Mouse (Mus musculus): ENCODE measurements at regions not wholly inside any gene's neighbourhood (a gene's known extent, or its start where the extent isn't known, plus 50 kb on each side); places are given as distances from the start of the nearest gene placed in this dataset.
A peak's percentile ranks its signal among the peaks of the same experiment; 100 is the strongest.

DNA sequence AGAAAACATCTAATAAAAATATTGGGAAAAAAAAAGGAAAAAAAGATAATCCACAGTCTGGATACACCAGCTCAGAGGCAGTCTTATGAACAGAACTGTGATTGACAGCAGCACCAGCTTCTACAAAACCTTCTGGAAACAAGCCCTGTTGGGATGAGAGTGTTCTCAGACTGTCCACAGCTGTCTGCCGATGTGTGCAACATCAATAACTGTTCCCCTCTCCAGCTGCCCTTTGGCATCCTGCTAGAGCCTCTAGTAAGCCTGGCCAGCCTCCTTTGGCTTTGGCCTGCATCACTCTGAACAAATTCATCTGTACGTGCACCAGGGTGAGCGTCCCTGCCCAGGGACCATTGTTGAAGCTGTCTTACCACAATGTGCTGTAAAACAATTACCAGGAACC lies 137.0 kb upstream of the Irs2 start:
- DNase-seq: no peak

DNA sequence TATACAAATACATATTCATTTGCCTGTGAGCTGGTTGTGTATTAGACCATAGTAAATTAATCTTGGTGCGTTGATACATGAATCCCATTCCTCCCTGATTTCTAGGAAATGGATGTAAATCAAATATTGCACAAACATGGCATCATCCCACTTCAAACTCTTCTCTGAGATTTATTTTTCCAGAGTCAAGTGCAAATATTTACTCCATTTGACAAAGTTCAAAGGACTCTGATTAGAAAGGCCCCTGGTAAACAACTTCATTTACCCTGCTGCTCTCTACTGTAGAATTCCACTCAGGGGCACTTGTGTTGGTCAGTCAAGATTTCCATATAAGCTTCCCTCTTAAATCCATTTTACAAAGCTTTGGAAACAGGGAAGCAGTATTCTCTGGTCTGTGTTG lies 132.3 kb upstream of the Irs2 start:
- no peak for DNase-seq

DNA sequence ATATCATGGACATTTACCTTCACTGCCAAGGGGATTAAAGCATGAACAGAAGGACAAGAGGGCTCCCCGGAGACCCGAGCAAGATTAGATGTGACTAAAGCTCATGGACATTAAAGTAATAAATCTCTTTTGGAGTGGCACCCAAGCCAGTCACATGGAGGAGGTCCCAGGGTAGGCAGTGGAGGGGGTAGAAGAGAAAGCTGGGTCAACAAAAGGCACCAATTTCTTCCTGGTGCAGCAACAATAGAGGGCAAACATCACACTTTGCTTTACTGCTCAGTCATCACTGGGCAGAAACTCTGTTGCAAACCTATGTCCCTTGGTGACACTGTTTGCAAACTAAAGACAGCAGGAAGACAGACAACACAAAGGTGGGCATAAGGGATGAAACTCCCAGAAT lies 131.0 kb upstream of the Irs2 start:
- DNase-seq: no peak

DNA sequence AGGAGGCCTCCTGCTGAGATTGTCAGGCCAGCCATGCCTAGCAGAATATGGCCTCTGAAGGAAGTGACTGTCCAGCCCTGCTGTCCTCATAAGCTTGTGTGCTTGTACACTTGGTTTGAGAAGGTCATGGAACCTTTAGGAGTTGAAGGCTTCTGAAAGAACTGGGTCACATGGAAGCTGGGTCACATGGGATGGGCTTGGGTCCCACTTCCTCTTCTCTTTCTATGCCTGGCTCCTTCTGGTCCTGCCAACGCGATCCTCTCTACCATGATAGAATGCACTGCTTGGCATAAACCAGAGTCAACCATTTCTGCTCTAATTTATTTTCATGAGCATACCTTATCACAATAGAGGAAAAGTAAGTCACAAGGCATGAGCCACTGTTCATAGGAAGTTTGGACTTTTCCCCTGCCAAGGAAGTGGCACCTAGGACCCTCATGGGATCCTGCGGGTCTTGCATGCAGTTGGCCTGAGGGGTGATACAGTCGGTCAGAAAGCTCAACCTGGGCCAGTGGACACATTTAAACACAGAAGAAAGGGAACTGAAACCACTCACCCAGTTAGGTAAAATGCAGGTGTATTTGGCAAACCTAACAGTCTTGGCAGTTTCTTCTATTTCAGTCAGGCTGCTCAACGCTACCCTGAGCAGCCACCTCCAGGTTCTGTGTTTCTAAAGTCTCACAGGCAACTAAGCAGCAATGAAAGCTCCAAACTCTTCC lies 130.2 kb upstream of the Irs2 start:
- no peak for DNase-seq

DNA sequence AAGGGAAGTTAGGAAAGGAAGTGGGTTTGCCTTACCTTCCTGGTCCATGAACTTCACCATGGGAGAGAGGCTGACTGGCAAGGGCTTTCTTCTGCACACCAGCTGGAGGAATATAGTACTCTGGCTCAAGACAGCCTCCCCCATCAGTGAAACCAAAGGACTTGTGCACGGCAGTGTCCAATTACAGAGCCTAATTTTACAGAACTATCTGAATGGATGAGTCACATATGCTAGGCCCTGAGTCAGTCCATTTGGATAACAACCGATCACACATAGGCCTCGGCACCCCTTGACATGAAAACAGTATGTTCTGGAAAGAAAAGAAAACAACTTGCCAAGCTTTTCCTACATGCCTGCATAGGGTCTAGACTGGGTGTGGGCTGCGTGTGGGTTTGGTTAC lies 128.3 kb upstream of the Irs2 start:
- no peak for DNase-seq

DNA sequence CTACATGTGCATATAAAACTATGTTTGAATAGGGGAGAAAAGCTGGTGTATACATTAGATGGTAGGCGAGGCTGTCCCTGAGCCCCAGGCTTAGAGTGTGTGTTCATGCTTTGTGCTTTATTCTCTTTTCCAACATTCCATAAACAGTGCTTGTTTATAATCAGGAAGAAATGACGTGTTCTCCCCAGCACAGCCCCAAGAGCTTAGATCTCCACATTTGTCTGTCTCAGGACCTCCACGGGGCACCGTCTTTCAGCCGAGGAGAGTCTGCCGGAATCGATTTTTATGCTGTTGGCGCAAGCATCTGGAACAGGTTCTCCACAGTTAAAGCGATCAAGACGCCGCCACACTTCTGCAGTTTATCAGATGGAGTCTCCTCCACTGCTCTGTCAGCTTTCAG lies 126.9 kb upstream of the Irs2 start:
- DNase-seq: no peak

DNA sequence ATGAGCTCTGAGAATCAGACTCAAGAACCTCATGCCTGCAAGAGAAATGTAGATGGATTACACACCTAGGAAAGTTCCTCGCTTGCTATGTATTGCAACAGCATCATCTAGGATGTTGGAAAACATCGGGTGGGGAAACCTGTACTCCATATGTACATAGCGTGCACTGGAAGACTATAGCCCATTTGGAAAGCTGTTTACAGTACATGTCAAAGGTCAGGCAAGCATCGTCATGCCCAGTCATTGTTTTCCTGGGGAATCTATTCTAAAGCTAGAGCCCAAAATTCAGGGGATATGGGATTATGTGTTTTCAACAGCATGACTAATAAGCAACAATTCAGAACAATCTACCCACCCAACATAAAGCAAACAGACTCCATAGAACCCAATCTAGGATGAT lies 126.3 kb upstream of the Irs2 start:
- no peak for DNase-seq

DNA sequence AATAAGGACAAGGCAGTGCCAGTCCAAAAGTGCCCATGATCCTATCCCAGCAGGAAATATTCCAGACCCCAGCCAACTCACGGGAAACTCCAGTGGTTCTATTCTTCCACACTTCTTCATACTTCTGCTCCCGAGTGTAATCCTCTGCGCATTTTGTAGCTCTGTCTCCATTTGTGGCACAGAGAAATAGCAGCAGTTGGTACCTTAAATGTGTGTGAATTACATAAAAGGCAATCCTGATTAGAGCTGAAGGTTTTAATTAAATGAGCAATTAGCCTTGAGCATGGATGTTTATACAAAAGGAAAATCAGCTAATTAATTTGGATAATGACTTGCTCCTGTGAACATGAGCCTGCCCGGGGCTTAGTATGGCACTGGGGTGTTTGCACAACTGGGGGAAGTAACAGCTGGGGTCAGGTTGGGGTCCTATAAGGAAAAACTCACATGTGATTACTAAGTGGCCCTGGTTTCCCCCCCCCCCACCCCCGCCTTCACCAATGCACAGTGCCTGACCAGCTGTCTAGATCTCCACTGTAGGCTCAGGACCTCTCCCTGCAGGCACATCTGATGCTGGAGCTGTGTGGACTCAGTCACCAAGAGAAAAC lies 110.9 kb upstream of the Irs2 start:
- DNase-seq: no peak

DNA sequence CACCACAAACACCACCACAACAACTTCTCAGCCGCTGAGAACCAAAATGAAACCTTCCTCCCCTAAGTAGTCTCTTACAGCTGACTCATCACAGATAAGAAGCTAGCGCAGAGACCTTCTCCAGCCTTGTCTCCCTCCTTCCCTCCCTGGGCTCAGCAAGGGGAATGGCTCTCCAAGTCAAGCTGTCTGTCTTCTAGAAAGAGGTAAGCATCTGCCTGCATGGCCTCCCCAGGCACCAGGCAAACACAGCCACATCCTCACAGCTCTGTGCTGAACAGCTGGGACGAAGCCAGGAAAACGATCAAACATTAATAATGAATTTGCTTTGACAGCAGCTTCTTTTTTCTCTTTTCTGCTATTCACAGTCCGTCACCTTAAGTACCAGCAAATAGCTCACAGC lies 108.3 kb upstream of the Irs2 start:
- no peak for DNase-seq

DNA sequence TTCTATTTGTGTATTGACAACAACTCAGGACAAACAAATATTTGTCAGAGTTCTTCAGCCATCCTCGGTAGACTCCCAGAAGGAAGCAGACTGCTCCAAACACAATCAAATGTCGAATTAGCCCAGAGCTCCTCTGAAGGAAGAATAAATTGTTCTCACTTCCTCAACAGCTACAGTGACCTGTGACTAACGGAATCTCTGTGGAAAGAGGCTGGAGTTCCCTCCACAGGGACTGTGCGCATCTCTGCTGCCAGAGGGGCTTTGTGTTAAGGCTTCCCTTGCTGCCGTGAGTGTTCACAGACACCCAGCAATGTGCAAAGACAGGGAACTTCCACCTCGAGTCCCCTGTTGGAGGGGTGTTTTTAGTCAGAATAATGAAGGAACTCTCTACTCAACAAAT lies 107.0 kb upstream of the Irs2 start:
- no peak for DNase-seq

DNA sequence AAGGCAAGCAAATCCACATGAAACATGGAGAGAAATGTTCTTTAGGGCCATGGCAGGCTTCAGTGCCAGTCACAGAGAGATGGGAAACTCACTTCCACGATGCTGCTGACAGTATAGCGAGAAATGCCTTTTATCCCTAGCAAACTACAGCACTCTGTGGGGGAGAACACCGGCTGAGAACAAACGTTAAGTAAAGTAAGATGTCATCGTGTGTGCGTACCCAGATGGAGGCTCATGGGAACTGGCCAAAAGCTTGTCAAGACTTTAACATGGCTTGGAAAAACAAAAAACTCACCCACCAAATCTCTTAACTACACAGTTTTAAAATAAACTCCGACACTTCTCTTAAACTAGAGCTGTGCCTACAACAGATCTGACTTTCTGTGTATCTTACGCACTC lies 106.3 kb upstream of the Irs2 start:
- no peak for DNase-seq

DNA sequence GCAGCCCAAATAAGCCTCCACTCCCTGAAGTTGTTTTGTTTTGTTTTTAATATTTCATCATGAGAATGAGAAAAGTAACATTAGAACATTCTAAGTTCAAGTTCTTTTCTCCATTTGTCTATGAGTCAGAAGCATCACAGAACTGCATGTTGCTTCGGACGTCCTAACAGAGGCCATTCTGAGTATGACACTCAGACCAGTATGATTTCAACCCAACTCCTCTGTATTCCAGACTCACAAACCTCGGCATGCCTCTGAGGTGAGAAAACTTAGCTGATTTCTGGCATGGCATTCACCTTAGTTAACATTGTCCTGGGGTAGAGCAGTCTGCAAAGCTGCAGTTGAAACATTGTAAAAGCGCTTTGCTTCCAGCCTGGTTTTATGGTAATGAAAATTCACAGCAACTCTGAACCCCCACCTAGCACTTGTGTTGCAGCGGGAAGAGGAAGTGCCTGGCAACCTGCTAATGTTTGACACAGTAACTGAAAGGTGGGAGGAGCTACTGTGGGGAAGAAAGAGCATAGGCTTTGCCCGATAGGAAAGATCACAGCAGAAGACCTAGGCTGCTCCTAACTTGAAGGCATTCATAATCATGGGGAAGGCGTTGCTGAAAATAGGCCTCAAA lies 104.8 kb upstream of the Irs2 start:
- no peak for DNase-seq

DNA sequence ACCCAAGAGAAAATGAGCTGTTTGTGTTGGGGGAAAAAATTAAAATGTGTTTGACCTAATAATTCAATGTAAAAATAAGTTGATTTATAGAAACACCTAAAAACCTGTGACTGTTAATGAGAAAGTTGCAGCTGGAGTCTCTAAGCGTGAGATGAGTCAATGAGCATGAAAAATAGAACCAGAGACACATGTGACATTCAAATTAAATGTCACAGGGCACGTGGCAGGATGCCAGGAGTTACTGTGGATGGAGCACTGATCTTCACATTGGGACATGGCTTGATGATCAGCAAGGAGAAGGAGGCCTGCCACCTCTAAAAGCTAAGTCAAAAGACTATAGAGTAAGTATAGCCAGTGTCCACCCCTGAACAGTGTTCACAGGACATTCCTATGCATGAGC lies 103.7 kb upstream of the Irs2 start:
- no peak for DNase-seq

DNA sequence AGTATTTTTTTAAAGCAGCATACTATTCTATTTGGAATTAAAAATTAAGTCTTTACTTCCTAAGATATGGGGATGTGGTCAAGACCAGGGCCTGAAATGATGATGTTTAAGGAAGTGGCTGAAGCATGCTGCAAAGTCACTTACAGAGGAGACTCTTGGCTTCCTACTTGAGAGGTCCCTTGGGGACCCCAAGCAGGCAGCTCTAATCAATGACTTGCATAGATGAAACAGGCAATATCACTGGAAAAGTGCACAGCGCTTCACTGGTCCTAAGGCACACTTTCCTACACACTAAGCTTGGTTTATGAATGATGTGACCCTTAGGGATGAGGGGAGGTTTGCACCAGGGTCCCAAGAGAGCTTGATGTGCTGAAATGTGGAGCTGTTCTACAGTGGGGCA lies 99.2 kb upstream of the Irs2 start:
- DNase-seq: no peak

DNA sequence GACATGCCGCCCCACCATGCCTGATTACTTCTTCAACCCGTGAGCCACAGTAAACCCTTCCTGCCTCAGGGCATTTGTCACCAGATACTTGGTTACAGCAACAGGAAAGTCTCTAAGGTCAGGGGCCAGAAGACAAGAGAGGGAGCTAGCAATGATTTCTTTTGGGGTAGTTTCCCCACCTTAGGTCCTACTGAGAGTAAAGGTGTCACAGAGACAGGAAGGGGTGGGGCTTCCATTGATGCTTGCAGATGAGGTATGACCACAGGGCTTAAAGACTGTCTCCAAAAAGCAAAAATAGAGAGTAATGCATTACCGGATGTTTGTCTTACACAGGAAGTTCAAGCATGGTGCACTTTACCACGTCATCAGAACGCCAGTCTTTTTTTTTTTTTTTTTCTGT lies 98.8 kb upstream of the Irs2 start:
- DNase-seq: no peak

DNA sequence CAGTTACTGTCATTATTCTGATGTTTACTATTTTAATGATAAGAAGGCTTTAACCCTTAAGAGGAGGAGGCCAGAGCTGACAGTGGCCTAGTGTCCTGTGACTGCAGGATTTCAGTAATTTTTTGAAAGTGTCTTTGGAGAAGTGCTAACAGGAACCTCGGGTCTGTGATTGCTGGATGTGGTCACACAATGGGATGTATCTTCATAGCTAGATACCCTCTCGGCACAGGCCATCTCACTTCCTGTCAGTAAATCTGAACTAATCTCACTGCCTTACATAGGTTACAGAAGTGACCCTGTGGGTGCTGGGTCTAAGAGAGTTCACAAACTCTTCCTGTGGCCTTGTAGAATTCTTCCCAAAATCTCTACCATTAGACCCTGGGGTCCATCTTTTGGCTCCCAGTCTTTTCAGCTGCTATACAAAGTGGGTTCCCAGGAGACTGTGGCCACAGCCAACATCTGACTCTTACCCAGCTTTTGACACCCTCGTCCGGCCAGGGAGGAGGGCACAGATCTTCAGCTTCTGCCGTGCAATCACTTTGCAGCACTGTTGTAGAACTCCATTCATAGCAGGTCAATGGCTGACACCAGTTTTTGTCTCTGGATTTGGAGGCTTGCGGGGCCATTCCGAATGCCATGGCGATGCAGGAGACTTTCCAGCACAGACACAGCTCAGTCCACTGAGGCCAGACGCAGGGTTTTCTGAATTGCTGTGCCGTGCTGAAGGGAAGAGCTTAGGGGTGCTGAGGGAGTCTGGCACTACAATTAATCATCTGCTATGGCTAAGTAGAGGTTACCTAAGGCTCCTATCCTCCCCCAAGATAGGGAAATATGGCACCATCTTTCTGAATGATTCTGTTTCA lies 95.7 kb upstream of the Irs2 start:
- no peak for DNase-seq

DNA sequence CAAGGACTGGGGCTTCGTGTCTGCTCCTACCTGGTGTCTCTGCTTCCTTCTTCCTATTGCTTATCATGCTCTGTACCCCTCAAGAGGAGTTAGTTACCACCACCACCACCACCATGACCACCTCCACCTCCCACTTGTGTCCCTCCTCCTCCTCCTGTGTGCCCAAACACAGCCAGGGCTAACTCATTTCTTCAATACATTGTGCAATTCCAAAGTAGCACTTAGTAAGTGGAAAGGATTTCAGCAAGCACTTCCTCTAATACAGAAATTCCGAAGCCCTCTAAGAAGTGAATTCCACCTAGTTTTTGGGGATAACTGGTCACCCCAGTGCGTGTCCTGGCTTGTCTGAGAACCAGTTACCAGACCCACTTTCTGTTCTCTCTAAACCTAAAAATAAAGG lies 92.1 kb upstream of the Irs2 start:
- DNase-seq: no peak

DNA sequence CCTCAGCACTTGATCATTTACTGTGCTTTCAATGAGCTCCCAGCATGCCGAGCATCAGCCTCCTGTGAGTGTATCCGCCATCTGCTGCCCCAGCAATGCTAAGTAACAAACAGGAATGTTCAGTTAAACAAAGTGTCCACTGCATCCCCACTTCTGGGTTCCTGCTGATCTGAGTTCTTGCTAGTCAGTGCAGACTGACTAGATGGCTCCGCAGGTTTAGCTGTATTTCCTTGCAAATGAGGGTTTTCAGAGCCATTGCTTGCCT lies 91.3 kb upstream of the Irs2 start:
- DNase-seq: no peak

DNA sequence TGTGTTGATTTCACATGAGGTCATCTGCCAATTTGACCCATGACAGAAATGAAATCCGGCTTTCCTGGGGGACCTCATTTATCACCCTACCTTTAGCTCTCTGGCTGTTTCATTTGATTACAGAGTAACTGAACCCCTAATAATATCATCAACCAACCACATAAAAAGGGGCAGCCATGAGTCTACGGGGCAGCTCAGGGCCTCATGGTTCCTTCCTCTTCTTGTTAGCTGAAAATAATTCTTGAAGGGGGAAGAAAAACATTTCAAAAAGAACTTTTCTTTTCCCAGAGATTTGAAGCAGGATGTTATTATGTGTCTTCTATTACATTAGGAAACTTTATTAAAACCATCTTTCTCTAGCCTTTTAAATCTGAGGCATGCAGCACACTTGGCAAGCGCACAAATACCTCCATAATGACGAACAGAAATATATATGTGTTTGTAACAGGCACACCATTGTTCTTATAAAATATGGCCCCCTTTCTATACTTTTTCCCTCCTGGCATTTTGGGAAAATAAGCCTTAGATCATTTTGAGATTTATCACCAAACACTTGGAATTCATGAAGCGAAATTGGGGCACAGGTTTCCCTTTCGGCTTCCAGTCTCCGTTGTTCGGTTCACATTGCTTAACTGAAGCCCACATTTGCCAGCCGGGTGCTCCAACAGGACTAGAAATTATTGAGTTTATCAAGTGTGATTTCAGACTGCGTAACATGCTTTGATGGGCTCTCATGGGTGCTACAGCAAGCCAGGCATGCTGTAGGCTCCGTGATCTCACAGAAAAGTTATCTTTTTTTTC lies 90.7 kb upstream of the Irs2 start:
- DNase-seq: no peak

DNA sequence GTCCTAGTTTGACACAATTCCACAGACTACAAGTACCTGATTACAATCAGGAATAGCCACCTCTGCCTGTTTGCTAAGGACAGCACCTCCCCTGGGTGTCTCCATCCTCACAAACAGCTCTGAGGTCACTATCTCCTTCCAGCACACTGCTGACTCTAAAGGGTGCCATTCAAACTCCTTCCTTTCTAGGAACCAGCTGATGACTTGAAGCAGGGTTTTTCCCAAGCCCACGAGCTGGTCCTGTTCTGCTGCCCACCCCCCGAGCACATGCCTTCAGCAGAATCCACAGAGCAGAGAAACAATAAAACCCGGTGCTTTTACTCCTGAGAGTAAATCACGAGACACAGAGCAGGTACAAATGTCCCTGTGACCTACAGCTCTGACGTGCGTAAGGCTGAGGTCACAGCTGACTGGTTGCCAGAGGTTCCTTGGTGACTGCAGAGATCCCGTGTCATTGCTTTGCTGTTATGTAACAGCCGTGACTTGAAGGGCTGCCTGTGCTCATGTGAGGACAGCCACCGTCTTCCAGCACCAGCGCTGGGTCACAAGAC lies 90.0 kb upstream of the Irs2 start:
- DNase-seq: peak; percentile 86

DNA sequence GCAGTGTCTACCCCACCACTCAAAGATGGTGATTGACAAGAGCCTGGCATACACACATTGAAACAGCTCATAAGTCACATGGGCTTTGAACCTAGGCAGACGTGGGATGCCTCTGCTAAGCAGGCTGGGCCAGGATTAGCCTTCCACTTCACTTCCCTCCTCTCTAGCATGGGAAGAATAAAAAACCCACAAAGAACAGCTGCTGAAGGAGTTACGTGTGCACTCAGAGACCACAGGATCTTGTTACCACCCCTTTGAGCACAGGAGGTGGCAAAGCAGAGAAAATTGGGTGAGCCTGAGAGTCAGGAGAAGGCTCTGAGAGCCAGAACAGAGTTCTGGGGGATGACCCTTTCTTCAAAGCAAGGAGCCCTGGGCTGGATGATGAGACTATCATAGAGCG lies 89.6 kb upstream of the Irs2 start:
- no peak for DNase-seq

DNA sequence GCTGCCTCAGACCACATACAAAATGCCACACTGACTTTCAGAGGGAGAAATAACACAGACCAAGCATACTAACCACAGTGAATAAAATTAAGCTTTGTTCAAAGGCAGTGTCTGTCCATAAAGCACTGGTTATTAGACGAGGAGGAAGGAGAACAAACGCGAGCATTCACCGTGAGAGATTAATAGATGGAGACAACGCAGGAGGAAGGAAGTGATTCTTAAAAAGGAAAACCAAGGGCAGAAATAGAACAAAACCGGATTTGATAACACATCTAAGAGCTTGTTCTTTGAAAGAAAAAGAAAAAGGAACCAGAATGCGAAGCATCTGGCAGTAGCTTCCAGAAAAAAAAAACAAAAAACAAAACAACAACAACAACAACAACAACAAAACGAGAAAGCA lies 86.3 kb upstream of the Irs2 start:
- no peak for DNase-seq

DNA sequence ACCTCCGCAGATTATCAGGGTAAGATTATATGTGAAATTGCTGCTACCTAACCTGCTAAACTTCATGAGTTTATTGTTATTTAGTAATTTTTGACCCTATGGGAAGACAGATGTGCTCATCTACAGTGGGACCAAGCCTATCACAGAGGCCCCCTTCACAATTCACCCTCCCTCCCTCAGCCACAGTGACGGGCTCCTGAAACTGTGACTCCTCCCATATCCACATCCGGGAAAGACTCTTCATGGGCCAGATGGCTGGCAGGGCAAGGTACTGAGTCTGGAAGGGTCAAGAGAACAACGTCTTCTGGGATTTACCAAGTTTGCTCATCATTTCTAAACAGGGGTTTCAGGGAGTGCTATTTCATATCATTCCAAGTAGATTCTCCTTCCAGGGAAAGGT lies 84.1 kb upstream of the Irs2 start:
- DNase-seq: no peak
